Mouse (Mus musculus) forebrain, embryonic 10.5 days (tissue): ENCODE results near the gene Rrm2. TPM values are rescaled to one million over a fixed set of nuclear protein-coding genes. Genes with fewer than 3 reads are reported as not detected.
"Not testable (repeated sequence)": the region's sequence is repeated elsewhere in the genome, so short reads cannot be mapped to it uniquely, and the experiment has no call there.

Experiments used
- DNase-seq: peaks from one replicate; pipeline ENCODE4 v3.0.0-alpha.2; 2017; ENCODE audit warnings: low spot score; ENCODE audit errors: extremely low spot score
- H3K27ac ChIP-seq: fragments of 300-500 bp; sonication (generic); 2 replicates; pipeline ENCODE4 v1.5.1; 2016; ENCODE audit warnings: mild to moderate bottlenecking
- H3K27me3 ChIP-seq: fragments of 300-500 bp; sonication (generic); 2 replicates; pipeline ENCODE4 v1.6.1; 2016; ENCODE audit warnings: mild to moderate bottlenecking; ENCODE audit not compliant: poor library complexity, severe bottlenecking
- H3K36me3 ChIP-seq: fragments of 300-500 bp; sonication (generic); replicated peaks from 2 replicates; pipeline ENCODE4 v1.6.1; 2016; ENCODE audit warnings: mild to moderate bottlenecking, moderate library complexity
- H3K4me1 ChIP-seq: fragments of 300-500 bp; sonication (generic); 2 replicates; pipeline ENCODE4 v1.6.1; 2016
- H3K4me3 ChIP-seq: fragments of 300-500 bp; sonication (generic); 2 replicates; pipeline ENCODE4 v1.5.1; 2016; ENCODE audit warnings: mild to moderate bottlenecking, moderate library complexity
- H3K9me3 ChIP-seq: fragments of 300-500 bp; sonication (generic); 2 replicates; pipeline ENCODE4 v1.6.1; 2016; ENCODE audit warnings: mild to moderate bottlenecking, moderate library complexity
- WGBS: fragments of 180-500 bp; shearing (Covaris S2); methylation state at CpG from one replicate; pipeline ENCODE4 v1.1.7; 2016; 5-methylcytosine and 5-hydroxymethylcytosine counted together
- polyA plus RNA-seq: library from polyadenylated mRNA; unstranded; fragments of >200 nt; fragmentation: Nextera tagmentation; extraction: Ambion mirVana; gene quantifications from 2 replicates; pipeline ENCODE4 v1.2.1, GENCODE M21; 2016

Gene Rrm2
- polyA plus RNA-seq, 1 experiment from 2014 or later: 834 TPM

- no peaks in the 10 kb centered on the region for H3K36me3 ChIP-seq
- 76% methylated on average over 11 of the region's 11 CpGs for WGBS
- DNase-seq: no peak
- H3K27me3 ChIP-seq: peaks cover 43% of the 10 kb centered on the region
- H3K4me3 ChIP-seq: no peak overlapping the region
- peaks cover 4% of the 10 kb centered on the region for H3K4me1 ChIP-seq
- no peaks in the 10 kb centered on the region for H3K9me3 ChIP-seq
- H3K27ac ChIP-seq: no peak overlapping the region
These were observed 21.2 kb upstream of the Rrm2 start for GRCm38 (mm10) chr12:24686696-24687346.

GRCm38 (mm10) chr12:24690351-24690750, 17.7 kb upstream of the Rrm2 start:
- no peak for DNase-seq
- Histone ChIP-seq H3K27ac (no peak overlapping the region), H3K4me1 (no peaks in the 10 kb centered on the region), H3K27me3 (peaks cover 8% of the 10 kb centered on the region), H3K4me3 (no peak overlapping the region), H3K9me3 (no peaks in the 10 kb centered on the region), H3K36me3 (no peaks in the 10 kb centered on the region)
- 88% methylated on average over 3 of the region's 3 CpGs for WGBS

GRCm38 (mm10) chr12:24696500-24697483, 11.2 kb upstream of the Rrm2 start:
- H3K4me3 ChIP-seq: no peak overlapping the region
- peak; percentile 88 for DNase-seq
- no peak overlapping the region for H3K27ac ChIP-seq
- H3K4me1 ChIP-seq: peaks cover 7% of the 10 kb centered on the region; the same call in 1 of the 2 replicates
- no peaks in the 10 kb centered on the region for H3K36me3 ChIP-seq
- H3K9me3 ChIP-seq: no peaks in the 10 kb centered on the region
- no peaks in the 10 kb centered on the region for H3K27me3 ChIP-seq
- WGBS: 42% methylated on average over 16 of the region's 16 CpGs

- H3K36me3 ChIP-seq: no peaks in the 10 kb centered on the region
- no peak for DNase-seq
- peaks cover 7% of the 10 kb centered on the region; the same call in 1 of the 2 replicates for H3K4me1 ChIP-seq
- H3K27me3 ChIP-seq: no peaks in the 10 kb centered on the region
- H3K4me3 ChIP-seq: no peak overlapping the region
- no peak overlapping the region for H3K27ac ChIP-seq
- 58% methylated on average over 8 of the region's 8 CpGs for WGBS
- no peaks in the 10 kb centered on the region for H3K9me3 ChIP-seq
These were observed 10.4 kb upstream of the Rrm2 start for GRCm38 (mm10) chr12:24697484-24698204.

- DNase-seq: no peak
- no peaks in the 10 kb centered on the region for H3K27me3 ChIP-seq
- H3K4me1 ChIP-seq: peaks cover 7% of the 10 kb centered on the region; the same call in 1 of the 2 replicates
- no peak overlapping the region for H3K27ac ChIP-seq
- H3K4me3 ChIP-seq: no peak overlapping the region
- 83% methylated on average over 3 of the region's 3 CpGs for WGBS
- H3K9me3 ChIP-seq: no peaks in the 10 kb centered on the region
- no peaks in the 10 kb centered on the region for H3K36me3 ChIP-seq
These were observed 9.5 kb upstream of the Rrm2 start for GRCm38 (mm10) chr12:24698514-24698913.

GRCm38 (mm10) chr12:24699578-24699977, 8.5 kb upstream of the Rrm2 start:
- Histone ChIP-seq H3K36me3 (no peaks in the 10 kb centered on the region), H3K4me3 (no peak overlapping the region), H3K27ac (no peak overlapping the region), H3K4me1 (peaks cover 7% of the 10 kb centered on the region; the same call in 1 of the 2 replicates), H3K9me3 (no peaks in the 10 kb centered on the region), H3K27me3 (no peaks in the 10 kb centered on the region)
- WGBS: 91% methylated on average over 10 of the region's 10 CpGs
- DNase-seq: no peak

GRCm38 (mm10) chr12:24701621-24702020, 6.4 kb upstream of the Rrm2 start:
- H3K27me3 ChIP-seq, H3K27ac ChIP-seq, H3K36me3 ChIP-seq, DNase-seq, H3K9me3 ChIP-seq, H3K4me3 ChIP-seq: not testable (repeated sequence)
- H3K4me1 ChIP-seq: peaks cover 15% of the 10 kb centered on the region
- 88% methylated on average over 9 of the region's 9 CpGs for WGBS

GRCm38 (mm10) chr12:24703013-24703412, 5.0 kb upstream of the Rrm2 start:
- 88% methylated on average over 3 of the region's 3 CpGs for WGBS
- Histone ChIP-seq H3K27ac (no peak overlapping the region), H3K4me1 (peaks cover 18% of the 10 kb centered on the region), H3K36me3 (no peaks in the 10 kb centered on the region), H3K27me3 (no peaks in the 10 kb centered on the region), H3K4me3 (no peak overlapping the region), H3K9me3 (no peaks in the 10 kb centered on the region)
- no peak for DNase-seq

- no peaks in the 10 kb centered on the region for H3K9me3 ChIP-seq
- no peak overlapping the region for H3K27ac ChIP-seq
- 87% methylated on average over 15 of the region's 15 CpGs for WGBS
- peaks cover 33% of the 10 kb centered on the region for H3K4me1 ChIP-seq
- H3K4me3 ChIP-seq: peak overlapping the region; percentile 90; the same call in 1 of the 2 replicates
- no peaks in the 10 kb centered on the region for H3K27me3 ChIP-seq
- DNase-seq: no peak
- H3K36me3 ChIP-seq: peaks cover 20% of the 10 kb centered on the region
These were observed 2.4 kb upstream of the Rrm2 start for GRCm38 (mm10) chr12:24705502-24706263.

- H3K27ac ChIP-seq: peak overlapping the region; percentile 99
- DNase-seq: peak; percentile 83
- H3K36me3 ChIP-seq: peaks cover 32% of the 10 kb centered on the region
- WGBS: under 1% methylated on average over 27 of the region's 27 CpGs
- H3K9me3 ChIP-seq: no peaks in the 10 kb centered on the region
- H3K4me1 ChIP-seq: peaks cover 45% of the 10 kb centered on the region
- peak overlapping the region; percentile 90 for H3K4me3 ChIP-seq
- no peaks in the 10 kb centered on the region for H3K27me3 ChIP-seq
These were observed 1.1 kb upstream of the Rrm2 start for GRCm38 (mm10) chr12:24706764-24707479.

GRCm38 (mm10) chr12:24707480-24707802, 600 bp upstream of the Rrm2 start:
- under 1% methylated on average over 9 of the region's 9 CpGs for WGBS
- H3K9me3 ChIP-seq: no peaks in the 10 kb centered on the region
- H3K4me1 ChIP-seq: peaks cover 50% of the 10 kb centered on the region
- peak overlapping the region; percentile 99 for H3K27ac ChIP-seq
- peak overlapping the region; percentile 90 for H3K4me3 ChIP-seq
- peaks cover 38% of the 10 kb centered on the region for H3K36me3 ChIP-seq
- no peak for DNase-seq
- no peaks in the 10 kb centered on the region for H3K27me3 ChIP-seq
